Mouse (Mus musculus): Measurements from ENCODE around the gene Zfc3h1.

DNA sequence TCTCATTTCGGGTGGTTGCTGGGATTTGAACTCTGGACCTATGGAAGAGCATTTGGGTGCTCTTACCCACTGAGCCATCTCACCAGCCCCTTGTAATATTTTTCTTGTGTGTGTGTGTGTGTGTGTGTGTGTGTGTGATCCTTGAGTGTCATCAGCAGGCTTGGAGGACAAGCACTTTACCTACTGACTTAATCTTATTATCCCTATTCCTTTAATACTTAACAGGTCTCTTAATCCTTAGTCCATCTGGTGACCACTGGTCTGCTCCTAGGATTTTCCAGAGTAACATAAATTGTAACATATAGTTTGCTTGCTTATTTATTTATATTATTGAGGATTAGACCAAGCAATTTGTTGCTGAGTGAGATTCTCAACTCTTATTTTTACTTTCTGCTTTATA lies 7.1 kb downstream of the Zfc3h1 start:
- TF ChIP-seq CTCF (IDR thresholded peaks at IDR 0.05), result no peak
- TF ChIP-seq EP300 (IDR thresholded peaks at IDR 0.05; ENCODE audit: insufficient read depth, low read depth, low read length), result no peak
- TF ChIP-seq POLR2A (IDR thresholded peaks at IDR 0.05; ENCODE audit: insufficient read depth, low read depth, low read length), result no peak
